Mouse (Mus musculus) cerebellum, adult 18-20 months (tissue): ENCODE measurements around the gene Adprhl1.

Experiments
- DNase-seq, 2 experiments: peaks; one replicate each; pipeline ENCODE4 v3.0.0; 2021

Gene Adprhl1

DNA sequence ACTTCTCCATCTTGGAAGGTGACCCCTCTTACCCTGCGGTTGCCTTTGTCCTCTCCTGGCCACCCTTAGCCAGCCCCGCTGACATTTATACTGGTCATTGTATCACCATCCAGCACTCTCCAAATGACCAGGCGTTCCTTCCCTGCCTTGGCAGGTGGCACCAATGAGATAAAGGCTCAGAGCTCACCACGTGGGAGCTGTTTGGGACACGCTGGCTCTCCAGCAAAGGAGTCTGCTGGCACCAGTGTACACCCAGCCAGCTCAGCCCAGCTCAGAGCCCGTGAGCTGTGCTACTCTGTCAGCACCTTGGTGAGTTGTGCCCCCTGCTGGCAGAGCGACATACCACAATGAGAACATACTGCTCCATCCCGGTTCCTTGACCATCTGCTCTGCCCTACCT, at the start of gene Adprhl1:
Gene Adprhl1 (minus strand): TSS at position 144 of the 400 bp plus-strand sequence.
- DNase-seq: peak; percentile 69 to 70

DNA sequence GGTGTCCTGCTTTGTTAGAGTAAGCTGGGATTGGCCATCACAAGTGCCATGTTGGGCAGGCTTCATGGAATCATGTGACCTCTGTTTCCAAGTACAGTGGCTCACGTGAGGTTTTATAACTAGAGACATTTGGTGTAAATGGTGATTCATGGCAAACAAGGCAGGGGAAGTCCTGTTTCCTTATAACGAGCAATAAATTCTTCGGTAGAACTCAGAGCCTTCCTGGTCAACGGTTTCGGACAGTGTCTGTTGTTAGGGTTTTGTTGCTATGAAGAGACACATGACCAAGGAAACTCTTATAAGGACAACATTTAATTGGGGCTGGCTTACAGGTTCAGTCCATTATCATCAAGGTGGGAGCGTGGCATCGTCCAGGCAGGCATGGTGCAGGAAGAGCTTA, 47.1 kb upstream of the Adprhl1 start:
- no peak for DNase-seq

DNA sequence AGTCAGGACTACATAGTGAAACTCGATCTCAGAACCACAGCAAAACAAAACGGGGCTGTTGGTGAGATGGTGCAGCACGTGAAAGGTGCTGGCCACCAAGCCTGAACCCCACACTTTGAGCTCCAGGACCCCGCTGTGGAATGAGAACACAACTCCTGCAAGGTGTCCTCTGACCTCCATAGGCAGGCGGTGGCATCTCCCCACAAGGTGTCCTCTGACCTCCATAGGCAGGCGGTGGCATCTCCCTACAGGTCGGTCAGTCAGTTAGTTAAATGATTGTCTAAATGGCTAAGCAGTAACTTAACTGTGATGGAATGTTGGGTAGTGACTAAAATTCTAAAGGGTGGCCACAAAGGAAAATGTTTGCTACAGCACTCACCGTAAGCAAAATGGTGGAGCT, 45.6 kb upstream of the Adprhl1 start:
- no peak for DNase-seq

DNA sequence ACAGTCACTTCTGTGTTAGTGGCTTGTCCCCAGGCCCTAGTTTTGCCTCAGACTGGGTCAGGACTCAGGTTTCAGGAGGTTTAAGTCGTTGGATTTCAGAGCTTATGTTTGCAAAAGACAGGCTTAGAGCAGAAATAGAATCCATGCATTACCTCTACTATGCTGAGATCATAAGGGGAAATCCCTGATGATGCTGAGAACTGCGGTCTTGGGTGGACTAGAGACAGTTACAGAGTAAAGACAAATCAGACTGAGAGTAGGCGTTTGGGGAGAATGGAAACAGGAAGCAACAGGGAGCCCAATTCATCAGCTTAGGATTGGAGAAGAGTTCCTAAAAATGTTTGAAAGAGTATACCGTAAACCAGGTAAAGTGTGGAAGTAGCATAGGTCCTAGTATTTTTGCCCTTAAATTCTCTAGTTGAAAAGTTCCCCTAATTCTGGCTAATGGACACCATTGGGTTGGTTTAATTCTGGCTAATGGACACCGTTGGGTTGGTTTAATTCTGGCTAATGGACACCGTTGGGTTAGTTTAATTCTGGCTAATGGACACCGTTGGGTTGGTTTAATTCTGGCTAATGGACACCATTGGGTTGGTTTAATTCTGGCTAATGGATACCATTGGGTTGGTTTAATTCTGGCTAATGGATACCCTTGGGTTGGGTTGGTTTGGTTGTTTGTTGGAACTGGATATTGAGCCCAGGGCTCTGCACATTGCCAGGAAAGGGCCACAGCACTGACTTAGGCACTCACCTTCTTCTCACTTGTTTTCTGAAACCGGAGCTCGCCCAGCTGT, 39.9 kb upstream of the Adprhl1 start:
- DNase-seq: no peak

DNA sequence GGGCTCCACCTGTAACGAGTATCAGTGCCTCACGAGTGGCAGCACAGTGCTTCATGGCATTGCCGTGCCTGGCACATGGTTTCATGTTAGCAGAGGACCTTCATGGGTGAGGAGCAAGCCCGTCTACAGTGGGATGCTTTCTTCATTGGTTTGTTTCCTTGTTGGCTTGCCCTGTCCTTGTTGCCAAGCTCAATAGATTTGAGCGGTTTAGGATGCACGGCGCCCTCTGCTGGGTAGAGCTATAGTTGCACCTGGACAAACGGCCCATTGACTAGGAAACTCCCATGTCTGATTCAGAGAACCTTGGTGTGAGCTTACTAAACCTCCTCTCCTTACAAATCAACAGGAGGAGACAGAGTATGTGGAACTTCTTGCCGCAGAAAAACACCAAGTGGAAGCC, 38.4 kb upstream of the Adprhl1 start:
- DNase-seq: peak; percentile 76 to 83

DNA sequence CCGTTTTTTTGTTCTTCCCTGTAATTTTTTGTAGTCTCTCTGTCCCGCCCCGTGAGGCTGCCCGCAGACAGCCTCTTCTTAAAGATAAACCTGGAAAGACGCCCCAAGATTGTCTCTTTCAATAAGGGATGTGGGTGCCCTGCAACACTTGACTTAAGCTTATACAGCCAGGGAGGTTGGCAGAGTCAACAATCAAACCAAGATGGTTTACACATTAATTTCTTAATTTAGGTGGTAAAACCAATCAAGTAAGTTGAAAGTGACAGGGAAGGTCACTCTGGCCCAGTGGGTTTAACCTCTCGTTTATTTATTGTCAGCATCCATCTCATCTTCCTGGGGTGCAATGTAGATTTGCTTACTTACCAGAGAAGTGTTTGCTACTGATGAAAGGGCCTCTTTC, 34.7 kb upstream of the Adprhl1 start:
- DNase-seq: no peak

DNA sequence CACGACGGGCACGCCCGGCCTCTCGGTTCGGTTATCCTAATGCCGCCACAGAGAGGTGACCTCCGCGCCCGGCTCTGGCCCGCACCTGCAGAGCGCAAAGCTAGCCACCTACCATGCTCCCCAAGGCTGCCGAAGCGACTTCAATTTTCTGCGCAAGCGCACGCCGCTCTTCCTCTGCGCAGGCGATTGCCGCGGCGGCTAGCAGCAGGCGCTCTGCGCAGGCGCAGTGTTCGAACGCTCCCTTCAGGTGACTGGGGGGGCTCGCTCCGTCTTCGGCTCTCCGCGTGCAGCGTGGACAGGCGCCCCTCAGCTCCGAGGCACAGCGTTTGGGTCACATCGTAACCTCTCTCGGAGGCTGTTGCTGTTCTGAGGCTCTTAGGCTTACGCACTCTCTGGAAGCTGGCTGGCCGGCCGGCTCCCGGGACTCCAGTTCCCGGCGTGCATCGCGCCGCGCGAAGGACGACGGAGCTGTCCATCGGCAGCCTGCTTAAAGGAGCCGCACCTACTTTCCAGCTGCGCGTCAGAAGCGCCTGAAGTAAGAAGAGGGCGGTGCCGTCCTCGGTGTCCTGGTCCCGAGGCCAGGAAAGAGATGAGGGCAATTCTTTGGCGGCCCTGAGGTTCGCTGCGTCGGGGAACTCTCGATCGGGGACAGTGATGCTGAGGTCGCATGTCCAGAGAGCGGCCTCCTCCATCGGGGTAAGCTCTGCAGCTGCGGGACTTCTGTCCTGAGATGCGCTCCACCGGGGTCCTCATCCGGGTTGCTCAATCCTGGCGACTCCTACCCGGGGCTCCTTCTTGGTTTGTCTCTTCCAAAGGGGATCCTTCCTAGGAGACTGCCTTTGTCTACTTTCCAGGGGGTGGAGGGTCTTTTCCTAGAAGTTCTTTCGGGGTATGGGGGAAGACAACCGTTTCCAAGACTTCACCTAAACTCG, 34.0 kb upstream of the Adprhl1 start, which contains the start of the genes Dcun1d2 and Tmco3:
Gene Dcun1d2 (minus strand): TSS at position 440 of the 932 bp plus-strand sequence.
Gene Tmco3 (plus strand): TSS at position 499 of the 932 bp plus-strand sequence.
- peak; percentile 96 to 99 for DNase-seq

DNA sequence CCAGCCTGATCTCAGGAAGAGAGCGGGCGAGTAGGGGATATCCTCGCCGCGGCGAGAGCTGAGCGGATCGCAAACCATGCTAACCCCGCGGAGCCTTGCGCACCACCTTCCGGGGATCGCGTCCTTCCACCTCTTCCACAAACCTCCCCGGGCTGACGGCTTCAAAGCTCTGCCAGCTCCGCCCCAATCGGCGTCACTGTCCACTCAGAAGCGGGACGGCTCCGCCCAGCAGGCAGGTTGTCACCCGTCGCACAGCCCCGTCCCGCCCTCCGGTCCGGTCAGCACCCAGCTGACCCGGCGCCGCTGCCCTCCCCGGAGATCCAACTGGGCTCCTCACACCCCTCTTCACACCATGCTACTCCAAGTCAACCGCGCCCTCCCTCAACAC, 33.3 kb upstream of the Adprhl1 start:
- DNase-seq: peak; percentile 92 to 96

DNA sequence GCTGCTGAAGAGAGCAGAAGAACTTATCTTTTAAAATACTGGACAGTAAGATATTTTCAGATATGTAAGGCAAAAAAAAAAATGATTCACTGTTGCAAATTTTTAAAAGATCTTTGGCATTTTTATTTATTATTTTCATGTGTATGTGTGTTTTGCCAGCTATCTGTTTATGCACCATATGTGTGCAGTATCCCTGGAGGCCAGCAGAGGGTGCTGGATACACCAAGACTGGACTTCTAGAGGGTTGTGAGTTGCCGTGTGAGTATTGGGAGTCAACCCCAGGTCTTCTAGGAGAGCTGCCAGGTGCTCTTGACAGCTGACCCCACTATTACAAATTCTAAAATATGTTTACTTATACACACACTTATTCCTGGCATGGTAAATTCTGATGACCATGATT, 29.2 kb upstream of the Adprhl1 start:
- no peak for DNase-seq

DNA sequence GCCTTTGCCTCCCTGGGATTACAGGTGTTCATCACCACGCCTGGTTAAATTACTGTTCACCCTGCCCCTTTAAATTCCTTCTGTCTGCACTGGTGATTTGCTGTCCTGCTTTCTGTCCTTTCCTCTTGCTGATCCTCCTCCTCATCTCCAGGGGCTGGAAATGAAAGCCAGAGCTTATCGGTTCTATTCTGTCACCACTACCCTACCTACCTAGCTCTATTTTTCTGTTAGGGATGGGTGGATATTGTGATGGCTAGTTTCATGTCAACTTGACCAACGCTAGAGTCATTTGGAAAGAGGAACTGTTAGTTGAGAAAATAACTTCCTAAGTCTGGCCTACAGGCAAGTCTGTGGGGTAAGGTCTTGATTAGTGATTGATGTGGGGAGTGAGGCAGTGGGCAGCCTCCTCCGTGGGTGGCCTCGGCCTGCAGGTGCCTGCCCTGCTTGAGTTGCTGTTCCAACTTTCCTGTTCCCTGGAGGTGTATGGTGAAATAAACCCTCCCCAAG, 23.0 kb upstream of the Adprhl1 start:
- no peak for DNase-seq

DNA sequence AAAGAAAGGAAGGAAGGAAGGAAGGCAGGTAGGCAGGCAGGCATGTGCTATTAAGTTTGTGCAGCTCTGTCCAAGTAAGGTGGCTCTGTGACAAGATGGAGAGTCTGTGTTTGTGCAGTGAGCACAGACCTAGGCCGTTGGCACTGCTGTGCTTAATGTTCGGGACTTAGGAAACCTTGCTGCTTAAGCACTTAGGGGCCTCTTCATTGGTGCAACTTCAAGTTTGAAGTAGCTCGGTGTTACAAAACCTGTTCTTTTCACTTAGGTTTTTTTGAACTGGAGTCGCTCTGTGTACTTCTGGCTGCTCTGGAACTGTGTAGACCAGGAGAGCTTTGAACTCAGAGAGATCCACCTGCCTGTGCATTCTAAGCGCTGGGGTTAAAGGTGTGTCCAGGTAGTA, 18.9 kb upstream of the Adprhl1 start:
- no peak for DNase-seq

DNA sequence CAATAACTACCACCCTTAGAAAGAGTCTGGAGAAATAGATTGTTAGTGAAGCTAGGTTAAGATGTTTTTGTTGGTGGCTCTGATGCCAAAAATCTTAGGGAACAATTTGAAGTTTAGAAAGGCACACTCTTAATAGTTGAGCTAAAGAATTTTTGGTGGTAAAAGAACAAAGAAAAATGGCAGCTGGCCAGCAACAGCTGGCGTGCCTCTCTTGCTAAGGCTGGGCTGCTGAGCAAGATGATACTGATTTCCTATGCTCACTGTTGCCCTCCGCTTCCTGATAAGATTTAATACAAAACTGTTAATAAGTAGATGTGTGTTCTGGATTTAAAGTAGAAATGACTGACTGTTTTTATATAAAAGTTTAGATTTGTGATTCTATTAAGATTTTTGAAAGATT, 13.6 kb upstream of the Adprhl1 start:
- DNase-seq: no peak

DNA sequence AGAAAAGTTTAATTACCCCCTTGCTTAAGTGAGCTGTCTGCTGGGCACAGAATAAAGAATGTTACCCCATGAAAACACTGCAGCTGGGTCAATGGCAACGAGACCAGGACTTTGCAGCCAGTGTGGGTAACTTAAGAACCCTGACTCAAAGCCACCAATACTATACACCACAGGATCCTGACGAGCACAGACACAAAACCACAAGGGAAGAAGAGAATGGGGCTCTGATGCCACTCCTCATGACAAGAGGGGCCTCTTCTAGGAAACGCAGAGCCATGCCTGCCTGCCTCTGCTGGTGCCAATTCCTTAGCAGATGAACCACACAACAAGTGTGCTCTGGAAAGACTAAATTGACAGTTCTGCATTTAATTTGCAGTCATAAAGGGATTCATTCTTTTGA, 9.4 kb upstream of the Adprhl1 start:
- DNase-seq: no peak

DNA sequence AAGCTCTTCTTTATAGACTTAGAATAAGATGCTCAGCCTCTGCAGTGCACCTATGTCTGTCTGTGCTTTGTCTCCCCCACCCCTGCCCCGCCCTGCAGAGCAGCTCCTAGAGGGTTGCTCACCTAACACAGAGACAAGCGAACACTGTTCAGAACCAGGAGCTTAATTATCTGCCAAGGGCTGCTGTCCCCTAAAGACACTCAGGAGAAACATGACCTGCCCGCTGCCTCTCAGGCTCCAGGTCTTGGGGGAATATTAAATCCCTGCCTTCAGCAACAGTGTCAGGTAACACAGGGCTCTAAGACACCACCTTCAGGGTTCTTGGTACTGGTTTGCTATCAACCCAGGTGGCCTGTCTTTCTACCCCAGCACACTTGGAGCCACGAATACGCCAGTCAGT, 549 bp downstream of the Adprhl1 start:
- DNase-seq: no peak

DNA sequence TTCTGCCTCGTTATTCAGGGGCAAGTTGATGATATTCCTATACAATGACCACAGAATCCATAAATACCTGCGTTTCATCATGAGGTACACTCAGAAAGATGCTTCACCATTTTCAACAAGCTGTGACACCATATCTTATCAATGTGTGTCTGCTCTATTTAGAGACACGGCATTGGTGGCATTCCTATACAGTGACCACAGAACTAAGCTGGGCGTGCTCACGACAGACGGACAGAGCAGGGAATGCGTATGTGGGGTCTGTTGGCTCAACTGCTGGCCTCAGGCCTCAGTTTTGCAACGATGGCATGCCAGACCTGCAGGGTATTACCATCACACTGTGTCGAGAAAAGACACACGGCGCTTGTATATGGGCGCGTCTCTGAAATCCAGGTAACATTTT, 1.1 kb downstream of the Adprhl1 start:
- DNase-seq: no peak

DNA sequence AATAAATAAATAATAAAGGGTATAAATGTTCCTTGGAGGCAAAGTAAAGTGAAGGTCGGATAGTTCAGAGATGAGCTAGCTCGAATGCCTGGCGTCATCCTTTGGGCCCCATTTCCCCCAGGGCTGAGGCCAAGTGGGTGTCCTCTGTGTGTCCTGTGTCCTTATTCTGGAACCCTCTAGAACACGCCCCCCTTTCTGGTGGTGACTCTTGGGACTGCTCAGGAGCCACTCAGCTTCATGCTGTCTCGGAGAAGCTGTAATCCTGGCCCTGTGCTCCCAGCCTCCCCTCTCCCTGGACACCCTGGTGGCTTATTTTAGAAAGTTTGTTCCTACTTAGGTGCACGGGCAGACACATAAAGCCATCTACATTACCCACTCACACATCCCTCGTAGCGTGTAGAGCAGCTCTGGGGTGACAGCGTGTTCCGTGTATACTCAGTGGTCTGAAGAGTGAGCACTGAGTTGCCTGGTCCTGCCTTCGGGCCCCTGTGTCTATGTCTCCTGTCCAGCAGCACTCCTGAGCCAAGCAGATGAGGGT, 9.6 kb downstream of the Adprhl1 start:
- DNase-seq: no peak

DNA sequence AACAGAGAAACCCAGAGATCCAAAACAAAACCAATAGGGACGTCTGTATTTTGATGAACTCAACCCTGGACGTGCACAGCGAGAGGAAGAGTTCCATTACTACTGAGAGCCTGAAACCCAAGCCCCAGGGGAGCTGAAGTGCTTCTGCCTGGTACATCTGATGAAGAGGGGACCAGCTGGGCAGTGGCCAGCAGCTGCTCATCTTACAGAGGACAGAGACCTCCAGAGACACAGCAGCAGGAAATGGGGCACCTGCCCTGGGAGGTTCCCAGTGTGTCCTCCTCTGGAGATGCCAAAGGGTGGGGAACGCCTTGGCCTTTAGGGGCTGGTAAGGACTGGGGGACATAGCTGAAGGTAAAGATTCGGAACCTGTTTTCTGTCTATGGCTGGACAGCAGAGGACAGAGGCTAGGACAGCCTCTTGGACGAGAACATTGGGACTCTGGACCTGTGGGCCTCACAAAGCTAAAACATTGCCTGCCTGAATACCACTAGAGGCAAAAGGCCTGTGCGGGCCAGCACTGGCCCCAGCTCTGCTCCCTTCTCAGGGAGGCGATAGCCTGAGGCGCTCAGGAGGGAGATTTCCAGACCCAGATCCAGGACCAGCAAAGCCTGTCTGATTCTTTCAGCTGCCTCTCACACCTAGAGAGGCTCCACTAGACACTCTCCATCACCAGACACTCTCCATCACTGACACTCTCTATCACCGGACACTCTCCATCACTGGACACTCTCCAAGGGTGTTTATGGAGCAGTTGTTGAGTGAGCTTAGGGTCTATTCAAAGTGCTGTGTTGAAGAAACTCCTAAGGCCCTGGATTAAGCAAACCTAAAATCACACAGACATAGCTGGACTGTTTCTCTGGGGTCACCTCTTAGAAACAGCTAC, 10.7 kb downstream of the Adprhl1 start:
- DNase-seq: no peak

DNA sequence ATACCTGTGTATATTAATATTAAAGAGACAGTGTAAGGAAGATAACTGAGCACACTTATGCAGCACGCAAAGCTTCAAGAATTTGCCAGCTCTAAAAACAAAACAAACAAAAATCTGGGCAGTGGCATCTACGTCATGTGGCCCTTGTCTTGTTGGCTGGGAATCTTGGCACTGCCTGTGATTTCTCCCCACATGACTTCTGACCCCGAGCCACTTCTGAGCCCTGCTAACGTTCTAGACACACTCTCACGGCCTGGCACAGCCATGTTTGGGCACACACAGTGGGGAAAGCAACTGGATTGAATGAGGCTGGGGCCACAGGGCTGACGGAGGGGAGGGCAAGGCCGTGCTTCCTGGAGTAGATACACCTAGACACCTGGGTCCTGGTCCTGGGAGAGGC, 13.3 kb downstream of the Adprhl1 start:
- DNase-seq: no peak

DNA sequence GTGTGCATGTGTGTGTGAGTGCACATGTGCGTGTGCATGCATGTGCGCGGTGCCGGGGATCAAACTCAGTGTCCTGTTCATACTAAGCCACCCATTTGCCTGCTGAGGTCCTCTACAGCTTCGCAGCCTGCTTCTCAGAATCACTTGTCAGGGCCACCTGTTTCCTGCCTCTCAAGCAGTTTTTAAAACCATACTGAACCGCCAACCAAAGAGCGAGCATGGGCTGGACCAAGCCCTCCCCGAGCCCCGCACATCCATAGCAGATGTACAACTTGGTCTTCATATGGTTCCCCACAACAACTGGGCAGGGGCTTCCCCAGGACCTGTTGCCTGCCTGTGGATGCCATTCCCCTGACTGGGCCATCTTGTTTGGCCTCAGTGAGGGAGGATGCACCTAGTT, 13.9 kb downstream of the Adprhl1 start:
- no peak for DNase-seq

DNA sequence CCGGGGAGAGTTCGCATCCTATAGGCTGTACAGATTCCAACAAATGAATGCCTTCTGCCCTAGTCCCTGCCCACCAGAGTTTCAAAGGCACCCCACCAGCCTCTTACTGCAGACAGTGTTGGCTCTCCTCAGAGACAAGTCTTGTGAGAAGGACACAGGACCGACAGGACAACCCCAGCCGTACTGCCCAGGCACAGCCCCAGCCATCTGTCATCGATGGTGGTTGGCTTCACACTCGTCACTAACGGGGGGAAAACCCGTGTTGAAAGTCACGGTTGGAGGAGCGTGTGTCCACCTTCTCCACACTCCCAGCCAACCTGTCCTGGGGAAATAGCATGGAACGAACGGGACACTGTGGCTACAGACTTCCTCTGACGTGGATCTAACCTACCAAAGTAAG, 19.2 kb downstream of the Adprhl1 start:
- DNase-seq: no peak

DNA sequence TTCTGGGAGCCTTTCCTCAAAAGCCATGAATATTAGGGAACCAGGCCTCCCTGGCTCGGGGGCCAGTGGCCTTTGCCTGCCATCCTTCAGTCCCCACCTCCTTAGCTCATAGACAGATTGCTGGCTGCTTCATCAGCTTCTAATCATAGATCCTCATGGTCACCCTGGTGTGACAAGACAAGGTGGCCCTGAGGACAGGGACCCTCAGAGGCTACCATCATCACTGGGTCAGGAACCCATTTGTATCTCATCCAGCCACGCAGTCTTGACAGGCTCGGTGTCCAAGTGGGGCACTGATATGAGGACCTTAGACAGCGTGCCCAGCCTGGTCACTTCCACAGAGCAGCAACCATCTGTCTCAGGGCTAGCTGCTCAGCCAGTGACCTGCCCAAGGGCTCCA, 23.5 kb downstream of the Adprhl1 start:
- DNase-seq: no peak

DNA sequence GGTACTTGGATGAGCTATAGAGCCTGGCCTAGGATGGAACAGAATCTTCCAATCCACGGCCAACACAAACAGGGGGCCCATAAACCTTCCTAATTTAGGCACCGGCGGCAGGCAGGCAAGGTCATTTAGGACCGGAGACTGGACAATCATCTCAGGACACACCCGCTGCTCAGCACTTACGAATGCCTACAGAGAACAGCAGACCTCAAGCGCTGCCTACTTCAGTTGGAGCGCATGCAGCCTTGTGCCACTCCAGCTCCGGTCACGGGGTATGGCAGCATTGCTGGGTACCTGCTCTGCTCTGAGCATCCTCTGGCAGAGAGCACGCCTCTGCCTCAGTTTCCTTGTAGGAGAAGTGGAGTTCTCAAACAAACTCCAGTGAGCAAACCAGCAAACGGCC, 24.2 kb downstream of the Adprhl1 start:
- no peak for DNase-seq
